Mouse (Mus musculus) urinary bladder, postnatal 4 days (tissue): ENCODE measurements around the gene Elobl.
"Not testable (repeated sequence)": the region's sequence is repeated elsewhere in the genome, so short reads cannot be mapped to it uniquely, and the experiment has no call there.

ENCODE experiments used
- DNase-seq, 2 experiments: peaks; one replicate each; pipeline ENCODE4 v3.0.0; 2021 to 2022; ENCODE audit warnings: low spot score in 2 of 2

Gene Elobl

GRCm38 (mm10) chr11:88966881-88967361 lies at the start of gene Elobl:
TSS of gene Elobl (minus strand) at chr11:88966931.
- no peak for DNase-seq

GRCm38 (mm10) chr11:89012241-89012640 lies 45.5 kb upstream of the Elobl start:
- no peak for DNase-seq

GRCm38 (mm10) chr11:89009496-89009895 lies 42.8 kb upstream of the Elobl start:
- no peak for DNase-seq

- DNase-seq: no peak
Measured at GRCm38 (mm10) chr11:89009066-89009465, 42.3 kb upstream of the Elobl start.

- DNase-seq: no peak
Measured at GRCm38 (mm10) chr11:89007582-89007981, 40.9 kb upstream of the Elobl start.

- no peak for DNase-seq
Measured at GRCm38 (mm10) chr11:89006404-89006803, 39.7 kb upstream of the Elobl start.

- no peak for DNase-seq
Measured at GRCm38 (mm10) chr11:89005473-89005872, 38.7 kb upstream of the Elobl start.

- DNase-seq: no peak
Measured at GRCm38 (mm10) chr11:89003726-89004125, 37.0 kb upstream of the Elobl start.

GRCm38 (mm10) chr11:89003078-89003477 lies 36.3 kb upstream of the Elobl start:
- no peak for DNase-seq

- no peak for DNase-seq
Measured at GRCm38 (mm10) chr11:89002621-89003020, 35.9 kb upstream of the Elobl start.

GRCm38 (mm10) chr11:89002068-89002467 lies 35.3 kb upstream of the Elobl start:
- DNase-seq: no peak

GRCm38 (mm10) chr11:89001569-89001968 lies 34.8 kb upstream of the Elobl start:
- no peak for DNase-seq

- no peak for DNase-seq
Measured at GRCm38 (mm10) chr11:89000527-89000819, 33.7 kb upstream of the Elobl start.

GRCm38 (mm10) chr11:88999723-89000526 lies 33.2 kb upstream of the Elobl start:
- DNase-seq: no peak

- DNase-seq: peak; percentile 87 to 91
Measured at GRCm38 (mm10) chr11:88998974-88999722, 32.4 kb upstream of the Elobl start, which contains the start of gene Trim25. TSS of gene Trim25 (plus strand) at chr11:88999376.

GRCm38 (mm10) chr11:88998406-88998805 lies 31.7 kb upstream of the Elobl start:
- DNase-seq: no peak

- not testable (repeated sequence) for DNase-seq
Measured at GRCm38 (mm10) chr11:88997343-88997742, 30.6 kb upstream of the Elobl start.

- DNase-seq: no peak
Measured at GRCm38 (mm10) chr11:88996427-88996826, 29.7 kb upstream of the Elobl start.

- no peak for DNase-seq
Measured at GRCm38 (mm10) chr11:88995616-88996015, 28.9 kb upstream of the Elobl start.

GRCm38 (mm10) chr11:88994492-88994891 lies 27.8 kb upstream of the Elobl start:
- no peak for DNase-seq

GRCm38 (mm10) chr11:88993625-88994024 lies 26.9 kb upstream of the Elobl start:
- no peak for DNase-seq

GRCm38 (mm10) chr11:88993186-88993585 lies 26.5 kb upstream of the Elobl start:
- no peak for DNase-seq

- no peak for DNase-seq
Measured at GRCm38 (mm10) chr11:88989530-88989929, 22.8 kb upstream of the Elobl start.
